Mouse (Mus musculus): ENCODE data around the gene Clcn1. TPM values are rescaled to one million over a fixed set of nuclear protein-coding genes. Genes with fewer than 3 reads are reported as not detected.

Clcn1 gene
- polyA plus RNA-seq, 1 experiment from 2014 or later: not detected

GRCm38 (mm10) chr6:42355794-42356600 is 69.5 kb downstream of the Clcn1 start:
- H3K9me3 ChIP-seq (ENCODE audit: low read length): no peaks in the 10 kb centered on the region
- no peak overlapping the region for H3K4me2 ChIP-seq (ENCODE audit: low read depth, low read length)
- H3K4me1 ChIP-seq (ENCODE audit: insufficient read depth): peaks cover 28% of the 10 kb centered on the region
- H3K36me3 ChIP-seq (replicated peaks; ENCODE audit: insufficient read depth, low read length): peaks cover 61% of the 10 kb centered on the region
- H3K27ac ChIP-seq (ENCODE audit: low read depth): no peak overlapping the region
- ATAC-seq (no peak), DNase-seq (no peak)
- no peaks in the 10 kb centered on the region for H3K27me3 ChIP-seq (ENCODE audit: insufficient read depth, low read length)
- TF ChIP-seq CTCF (IDR thresholded peaks at IDR 0.05; ENCODE audit: low read depth): no peak
- no peak for TF ChIP-seq EP300 (IDR thresholded peaks at IDR 0.05; ENCODE audit: low read depth)
- no peak overlapping the region for H3K9ac ChIP-seq (replicated peaks)
- no peak overlapping the region for H3K4me3 ChIP-seq (ENCODE audit: low read depth, low read length)
- WGBS (ENCODE audit: insufficient replicate concordance): 85% methylated on average over 13 of the region's 13 CpGs

GRCm38 (mm10) chr6:42356913-42357312 is 70.4 kb downstream of the Clcn1 start:
- H3K27ac ChIP-seq (ENCODE audit: low read depth): no peak overlapping the region
- no peak overlapping the region for H3K4me3 ChIP-seq (ENCODE audit: low read depth, low read length)
- ATAC-seq: no peak
- H3K27me3 ChIP-seq (ENCODE audit: insufficient read depth, low read length): no peaks in the 10 kb centered on the region
- H3K36me3 ChIP-seq (replicated peaks; ENCODE audit: insufficient read depth, low read length): peaks cover 69% of the 10 kb centered on the region
- no peak overlapping the region for H3K4me2 ChIP-seq (ENCODE audit: low read depth, low read length)
- 81% methylated on average over 5 of the region's 5 CpGs for WGBS (ENCODE audit: insufficient replicate concordance)
- no peak overlapping the region for H3K9ac ChIP-seq (replicated peaks)
- no peak for DNase-seq
- TF ChIP-seq CTCF (IDR thresholded peaks at IDR 0.05; ENCODE audit: low read depth) (no peak), EP300 (IDR thresholded peaks at IDR 0.05; ENCODE audit: low read depth) (no peak)
- peaks cover 19% of the 10 kb centered on the region for H3K4me1 ChIP-seq (ENCODE audit: insufficient read depth)
- H3K9me3 ChIP-seq (ENCODE audit: low read length): no peaks in the 10 kb centered on the region

GRCm38 (mm10) chr6:42357901-42358300 is 71.4 kb downstream of the Clcn1 start:
- Histone ChIP-seq H3K4me2 (ENCODE audit: low read depth, low read length) (no peak overlapping the region), H3K4me1 (ENCODE audit: insufficient read depth) (peaks cover 14% of the 10 kb centered on the region), H3K9ac (replicated peaks) (no peak overlapping the region), H3K4me3 (ENCODE audit: low read depth, low read length) (no peak overlapping the region), H3K27ac (ENCODE audit: low read depth) (no peak overlapping the region), H3K9me3 (ENCODE audit: low read length) (no peaks in the 10 kb centered on the region), H3K27me3 (ENCODE audit: insufficient read depth, low read length) (no peaks in the 10 kb centered on the region), H3K36me3 (replicated peaks; ENCODE audit: insufficient read depth, low read length) (peaks cover 67% of the 10 kb centered on the region)
- TF ChIP-seq EP300 (IDR thresholded peaks at IDR 0.05; ENCODE audit: low read depth): no peak
- TF ChIP-seq CTCF (IDR thresholded peaks at IDR 0.05; ENCODE audit: low read depth): no peak
- ATAC-seq (no peak), DNase-seq (no peak)
- 85% methylated on average over 6 of the region's 6 CpGs for WGBS (ENCODE audit: insufficient replicate concordance)

GRCm38 (mm10) chr6:42358901-42359300 is 72.4 kb downstream of the Clcn1 start:
- TF ChIP-seq EP300 (IDR thresholded peaks at IDR 0.05; ENCODE audit: low read depth) (no peak), CTCF (IDR thresholded peaks at IDR 0.05; ENCODE audit: low read depth) (no peak)
- Histone ChIP-seq H3K4me2 (ENCODE audit: low read depth, low read length) (no peak overlapping the region), H3K9ac (replicated peaks) (no peak overlapping the region), H3K9me3 (ENCODE audit: low read length) (no peaks in the 10 kb centered on the region), H3K4me1 (ENCODE audit: insufficient read depth) (peaks cover 5% of the 10 kb centered on the region), H3K4me3 (ENCODE audit: low read depth, low read length) (no peak overlapping the region), H3K27ac (ENCODE audit: low read depth) (no peak overlapping the region), H3K27me3 (ENCODE audit: insufficient read depth, low read length) (no peaks in the 10 kb centered on the region), H3K36me3 (replicated peaks; ENCODE audit: insufficient read depth, low read length) (peaks cover 61% of the 10 kb centered on the region)
- ATAC-seq: no peak
- no peak for DNase-seq
- WGBS (ENCODE audit: insufficient replicate concordance): 81% methylated on average over 12 of the region's 12 CpGs

GRCm38 (mm10) chr6:42359364-42360147 is 73.1 kb downstream of the Clcn1 start:
- 67% methylated on average over 9 of the region's 9 CpGs for WGBS (ENCODE audit: insufficient replicate concordance)
- peaks cover 66% of the 10 kb centered on the region for H3K36me3 ChIP-seq (replicated peaks; ENCODE audit: insufficient read depth, low read length)
- TF ChIP-seq CTCF (IDR thresholded peaks at IDR 0.05; ENCODE audit: low read depth): no peak
- no peak for TF ChIP-seq EP300 (IDR thresholded peaks at IDR 0.05; ENCODE audit: low read depth)

GRCm38 (mm10) chr6:42360231-42360840 is 73.9 kb downstream of the Clcn1 start:
- 77% methylated on average over 6 of the region's 6 CpGs for WGBS (ENCODE audit: insufficient replicate concordance)
- Histone ChIP-seq H3K27ac (ENCODE audit: low read depth) (no peak overlapping the region), H3K36me3 (replicated peaks; ENCODE audit: insufficient read depth, low read length) (peaks cover 61% of the 10 kb centered on the region), H3K9me3 (ENCODE audit: low read length) (no peaks in the 10 kb centered on the region), H3K4me2 (ENCODE audit: low read depth, low read length) (no peak overlapping the region), H3K4me3 (ENCODE audit: low read depth, low read length) (no peak overlapping the region), H3K27me3 (ENCODE audit: insufficient read depth, low read length) (no peaks in the 10 kb centered on the region), H3K9ac (replicated peaks) (no peak overlapping the region), H3K4me1 (ENCODE audit: insufficient read depth) (no peaks in the 10 kb centered on the region; the same call in 1 of the 2 replicates)
- TF ChIP-seq CTCF (IDR thresholded peaks at IDR 0.05; ENCODE audit: low read depth): no peak
- no peak for TF ChIP-seq EP300 (IDR thresholded peaks at IDR 0.05; ENCODE audit: low read depth)
- DNase-seq (no peak), ATAC-seq (no peak)

More at GRCm38 (mm10) chr6:42359364-42360147, 73.1 kb downstream of the Clcn1 start:
- no peak overlapping the region for H3K4me3 ChIP-seq (ENCODE audit: low read depth, low read length)
- H3K4me1 ChIP-seq (ENCODE audit: insufficient read depth): peaks cover 5% of the 10 kb centered on the region
- no peaks in the 10 kb centered on the region for H3K9me3 ChIP-seq (ENCODE audit: low read length)
- H3K4me2 ChIP-seq (ENCODE audit: low read depth, low read length): no peak overlapping the region
- no peaks in the 10 kb centered on the region for H3K27me3 ChIP-seq (ENCODE audit: insufficient read depth, low read length)
- DNase-seq (no peak), ATAC-seq (no peak)
- H3K27ac ChIP-seq (ENCODE audit: low read depth): 0 out of 2 replicates have a peak overlapping the region, but pooled peaks have one; percentile 29
- no peak overlapping the region for H3K9ac ChIP-seq (replicated peaks)
